Mouse (Mus musculus) layer of hippocampus, postnatal 36 days (tissue): ENCODE results near the gene Mycl. TPM values are rescaled to one million over a fixed set of nuclear protein-coding genes. Genes with fewer than 3 reads are reported as not detected.
"Not testable (repeated sequence)": the region's sequence is repeated elsewhere in the genome, so short reads cannot be mapped to it uniquely, and the experiment has no call there.

ENCODE experiments used
- DNase-seq, 2 experiments: peaks; one replicate each; pipeline ENCODE4 v3.0.0; 2022
- total RNA-seq, 2 experiments: library from RNA; stranded (reverse); gene quantifications; 2 replicates each; pipeline ENCODE4 v1.2.3; 2021

Mycl gene
- total RNA-seq, 2 experiments from 2014 or later: 32.9 to 35.0 TPM

DNA sequence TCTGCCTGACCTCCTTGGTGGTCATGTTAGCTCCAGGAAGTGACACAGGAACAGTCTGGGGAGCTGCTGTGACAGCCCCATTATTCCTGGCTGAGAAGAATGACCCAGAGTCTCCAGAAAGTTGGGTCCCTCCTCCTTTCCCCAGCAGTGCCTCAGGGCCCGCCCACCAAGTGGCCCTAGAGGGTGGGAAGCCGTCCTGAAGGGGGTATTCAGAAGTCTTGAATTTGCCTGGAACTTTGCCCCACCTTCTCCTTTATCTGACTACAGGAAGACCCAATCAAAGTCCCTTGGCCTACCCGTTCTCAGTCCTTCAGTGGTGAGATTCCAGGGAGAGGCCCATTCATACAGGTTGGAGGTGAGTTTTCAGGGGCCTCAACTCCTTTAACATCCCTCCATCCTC, 13.5 kb upstream of the Mycl start:
- no peak for DNase-seq

DNA sequence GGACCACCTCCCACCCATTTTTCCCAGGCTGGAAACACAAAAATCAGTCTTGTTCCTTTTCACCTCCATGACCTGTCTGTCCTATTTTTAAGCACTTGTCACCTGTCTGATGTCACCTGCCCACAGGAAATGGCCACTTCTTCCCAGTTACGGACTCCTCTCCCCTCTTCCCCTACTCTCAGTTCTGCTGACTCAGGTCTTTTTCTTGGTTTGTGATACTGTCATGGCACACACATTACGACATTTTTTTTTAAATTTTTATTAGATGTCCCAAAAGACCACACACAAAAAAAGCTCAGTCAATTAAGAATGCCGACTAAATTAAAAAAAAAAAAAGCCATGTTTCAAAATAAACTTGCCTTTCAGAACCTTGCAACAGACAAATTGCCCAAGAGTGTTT, 12.9 kb upstream of the Mycl start:
- no peak for DNase-seq

DNA sequence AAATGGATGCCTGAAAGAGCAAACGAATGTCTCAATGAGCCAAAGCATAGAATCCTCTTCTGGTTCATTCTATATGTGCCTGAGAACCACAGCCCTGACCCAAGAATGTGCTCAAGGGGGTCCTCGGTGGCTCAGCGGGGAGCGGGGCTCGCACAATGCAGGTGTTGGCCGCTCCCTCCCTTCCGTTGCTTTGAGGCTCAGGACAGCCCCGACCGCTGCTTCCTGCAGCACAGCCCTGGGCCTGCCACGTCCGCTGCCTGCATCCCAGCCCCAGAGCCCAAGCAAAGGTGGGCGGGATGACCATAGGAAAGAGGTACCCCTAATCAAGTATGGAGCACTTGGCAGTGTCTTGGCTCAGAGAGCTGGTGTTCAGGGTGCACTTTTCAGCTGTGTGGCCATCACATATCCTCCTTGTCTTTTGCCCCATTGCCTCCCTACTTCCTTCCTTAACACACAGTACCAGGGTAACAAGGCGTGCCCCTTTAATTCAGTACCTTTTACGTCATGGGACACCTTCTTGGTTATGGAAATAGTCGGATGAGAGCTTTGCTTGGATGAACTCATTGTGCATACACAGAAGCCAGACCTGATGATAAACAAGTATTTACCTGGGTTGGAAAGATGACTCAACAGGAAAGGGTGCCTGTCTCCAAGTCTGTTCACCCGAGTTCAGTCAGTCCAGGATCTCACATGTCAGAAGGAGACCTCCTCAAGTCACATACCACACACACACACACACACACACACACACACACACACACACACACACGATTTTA, 11.8 kb upstream of the Mycl start:
- no peak for DNase-seq

DNA sequence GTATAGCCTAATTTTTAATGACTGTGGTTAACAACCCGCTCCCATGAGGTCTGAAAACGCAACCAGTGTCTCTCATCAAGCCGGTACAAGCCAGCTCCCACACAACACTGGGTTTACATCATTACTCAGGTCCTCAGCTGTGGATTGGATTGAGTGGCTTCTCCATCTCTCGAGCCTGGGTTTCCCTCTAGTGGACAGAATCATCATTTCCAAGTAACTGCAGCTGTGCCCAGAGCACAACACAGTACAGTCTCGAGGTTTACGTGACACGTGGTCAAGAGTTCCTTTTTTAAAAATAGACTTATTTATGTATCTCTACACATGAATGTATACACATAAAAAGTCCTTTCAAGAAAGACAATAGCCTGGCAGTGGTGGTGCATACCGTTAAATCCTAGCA, 10.3 kb upstream of the Mycl start:
- peak; percentile 31 for DNase-seq

DNA sequence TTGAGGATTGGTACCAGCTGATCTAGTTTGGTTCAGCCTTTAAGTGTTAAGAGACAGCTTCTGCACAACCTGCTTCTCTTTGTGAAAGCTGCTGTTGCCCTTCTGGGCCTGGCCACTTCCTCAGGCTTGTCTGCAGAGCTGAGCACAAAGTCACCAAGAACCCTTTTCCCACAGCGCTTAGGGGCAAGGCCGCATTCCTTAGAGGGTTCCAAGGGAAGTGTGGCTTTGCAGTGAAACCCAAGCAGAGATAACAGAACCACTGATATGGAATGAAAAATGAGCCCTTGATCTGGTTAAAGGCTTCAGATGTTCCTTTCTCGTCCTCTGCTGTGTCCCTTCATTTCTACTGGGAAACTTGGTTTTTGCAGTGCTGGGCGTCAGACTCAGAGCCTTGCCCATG, 8.0 kb upstream of the Mycl start:
- DNase-seq: no peak

DNA sequence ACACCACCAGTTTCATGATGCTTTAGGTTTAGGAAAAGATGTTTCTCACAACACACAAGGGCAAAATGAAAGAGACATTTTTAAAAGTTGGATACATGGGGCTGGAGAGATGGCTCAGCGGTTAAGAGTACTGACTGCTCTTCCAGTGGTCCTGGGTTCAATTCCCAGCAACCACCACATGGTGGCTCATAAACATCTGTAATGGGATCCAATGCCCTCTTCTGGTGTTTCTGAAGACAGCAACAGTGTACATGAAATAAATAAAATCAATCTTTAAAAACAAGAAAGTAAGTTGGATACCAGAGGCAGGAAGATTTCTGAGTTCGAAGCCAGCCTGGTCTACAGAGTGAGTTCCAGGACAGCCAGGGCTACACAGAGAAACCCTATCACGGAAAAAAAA, 7.4 kb upstream of the Mycl start:
- not testable (repeated sequence) for DNase-seq

DNA sequence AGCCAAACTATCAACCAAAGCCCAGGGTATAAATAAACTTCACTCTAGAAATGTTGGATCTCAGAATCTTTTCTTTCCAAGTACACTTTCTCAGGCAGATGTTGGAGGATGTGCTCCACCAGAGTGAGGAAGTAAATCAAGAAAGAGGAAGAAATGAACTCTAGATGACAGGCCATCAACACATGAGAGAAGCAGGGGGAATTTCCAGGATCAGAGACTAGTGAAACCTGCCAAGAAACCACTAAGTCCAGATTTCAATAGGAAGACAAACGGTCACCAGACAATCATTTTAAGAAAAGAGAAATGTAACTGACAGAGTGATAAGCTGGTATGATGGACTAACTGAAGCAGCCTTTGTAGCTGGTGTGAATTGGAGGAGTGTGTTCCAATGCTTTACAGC, 4.3 kb upstream of the Mycl start:
- DNase-seq: no peak

DNA sequence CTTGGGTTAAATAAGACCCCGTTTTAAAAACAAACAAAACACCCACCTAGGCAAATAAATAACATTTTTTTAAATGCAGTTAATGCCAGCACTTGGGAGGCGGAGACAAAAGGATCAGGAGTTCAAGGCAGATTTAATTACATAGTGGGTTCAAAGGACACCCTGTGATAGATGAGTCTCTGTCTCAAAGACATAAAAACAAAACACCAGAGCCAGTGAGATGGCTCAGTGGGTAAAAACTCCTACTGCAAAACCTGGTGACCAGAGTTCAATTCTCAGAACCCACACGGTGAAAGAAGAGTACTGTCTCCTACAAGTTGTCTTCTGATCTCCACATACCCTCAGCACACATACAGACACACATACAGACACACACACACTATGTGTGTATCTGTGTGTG, 3.2 kb upstream of the Mycl start:
- DNase-seq: no peak

DNA sequence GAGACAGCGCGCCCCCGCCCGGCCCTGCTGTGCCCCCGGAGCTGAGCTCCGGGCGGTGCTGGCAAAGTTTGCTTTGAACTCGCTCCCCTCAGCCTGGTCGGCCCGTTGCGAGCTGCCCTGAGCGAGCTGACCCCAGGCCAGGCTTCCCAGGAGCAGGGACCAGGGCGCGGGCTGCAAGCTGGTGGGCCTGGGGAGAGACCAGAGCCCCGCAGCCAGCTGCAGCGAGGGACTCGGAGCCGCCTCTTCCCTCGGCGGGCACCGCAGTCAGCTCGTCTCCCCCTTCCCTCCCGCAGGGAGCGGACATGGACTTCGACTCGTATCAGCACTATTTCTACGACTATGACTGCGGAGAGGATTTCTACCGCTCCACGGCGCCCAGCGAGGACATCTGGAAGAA, 767 bp downstream of the Mycl start:
- peak in 1 of 2 experiments; percentile 61 for DNase-seq

DNA sequence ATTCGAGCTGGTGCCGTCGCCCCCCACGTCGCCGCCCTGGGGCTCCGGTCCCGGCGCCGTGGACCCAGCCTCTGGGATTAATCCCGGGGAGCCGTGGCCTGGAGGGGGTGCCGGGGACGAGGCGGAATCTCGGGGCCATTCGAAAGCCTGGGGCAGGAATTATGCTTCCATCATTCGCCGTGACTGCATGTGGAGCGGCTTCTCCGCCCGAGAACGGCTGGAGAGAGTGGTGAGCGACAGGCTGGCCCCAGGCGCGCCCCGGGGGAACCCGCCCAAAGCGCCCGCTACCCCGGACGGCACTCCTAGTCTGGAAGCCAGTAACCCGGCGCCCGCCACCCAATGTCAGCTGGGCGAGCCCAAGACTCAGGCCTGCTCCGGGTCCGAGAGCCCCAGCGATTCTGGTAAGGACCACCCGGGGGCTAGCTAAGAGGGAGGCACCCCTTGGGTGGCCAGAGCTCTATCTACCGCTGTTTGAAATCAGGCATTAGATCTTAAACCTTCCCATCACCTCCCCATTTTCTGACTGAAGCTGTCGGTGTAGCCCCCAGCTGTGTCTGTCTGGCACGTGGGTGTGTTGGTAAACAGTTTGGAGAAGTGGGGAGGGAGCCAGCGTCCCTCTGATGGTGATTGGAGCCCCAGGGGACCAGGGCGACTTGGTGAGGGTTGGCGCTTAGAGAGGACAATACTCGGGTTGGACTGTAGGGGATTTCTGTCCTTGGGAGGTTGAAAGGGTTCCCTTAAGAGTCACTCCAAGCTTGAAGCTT, 1.3 kb downstream of the Mycl start:
- no peak for DNase-seq

DNA sequence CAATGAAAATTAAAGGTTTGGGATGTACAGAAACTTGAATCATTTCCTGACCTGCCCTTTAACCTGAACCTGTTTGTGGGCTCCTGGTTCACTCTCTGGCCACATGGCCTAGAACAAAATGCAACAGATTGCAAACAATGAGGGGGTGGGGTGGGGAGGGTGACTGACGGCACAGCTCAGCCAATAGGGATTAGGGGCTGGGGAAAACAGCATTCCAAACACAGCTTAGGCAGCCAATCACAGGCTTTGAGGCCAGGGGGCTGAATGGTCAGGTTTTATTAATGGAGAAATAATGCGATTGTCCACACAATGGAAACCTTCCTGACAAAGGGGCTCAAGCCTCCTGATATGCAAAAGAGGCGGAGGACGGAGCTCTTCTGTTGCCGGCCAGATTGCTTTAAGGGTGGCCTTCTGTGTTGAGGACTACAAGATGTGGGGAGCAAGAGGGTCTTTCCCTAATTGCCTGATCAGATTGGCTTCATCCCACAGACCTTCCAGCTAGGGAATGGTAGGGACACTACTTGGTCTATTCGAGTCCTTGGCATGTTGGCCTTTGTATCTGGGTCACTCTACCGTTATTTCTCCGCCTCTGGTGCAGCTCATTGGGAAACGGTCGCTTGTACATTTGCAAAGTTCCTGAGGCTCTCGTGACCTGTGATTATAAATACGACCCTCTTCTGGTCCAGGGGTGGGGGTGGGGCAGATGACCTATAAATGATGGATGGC, 3.2 kb downstream of the Mycl start:
- DNase-seq: no peak

DNA sequence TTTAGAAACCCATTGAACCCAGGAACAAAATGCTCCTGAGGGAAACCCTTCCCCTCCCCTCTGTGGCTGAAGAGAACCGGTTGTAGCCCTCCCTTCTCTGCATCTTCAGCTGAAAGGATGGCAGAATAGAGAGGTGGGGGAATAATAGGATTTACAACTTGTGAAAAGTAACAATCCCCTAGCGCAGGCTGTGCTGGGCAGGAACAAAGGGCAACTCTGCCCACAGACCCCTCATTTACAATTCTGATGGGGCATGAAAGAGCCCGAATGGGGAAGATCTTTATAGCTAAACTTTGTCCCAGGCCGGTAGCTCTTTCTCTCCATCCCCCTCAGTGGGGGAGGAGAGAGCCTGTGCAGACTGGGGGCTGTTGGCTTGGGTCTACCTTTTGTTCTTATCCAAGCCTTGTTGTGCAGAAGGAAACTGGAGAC, 3.8 kb downstream of the Mycl start:
- DNase-seq: no peak

DNA sequence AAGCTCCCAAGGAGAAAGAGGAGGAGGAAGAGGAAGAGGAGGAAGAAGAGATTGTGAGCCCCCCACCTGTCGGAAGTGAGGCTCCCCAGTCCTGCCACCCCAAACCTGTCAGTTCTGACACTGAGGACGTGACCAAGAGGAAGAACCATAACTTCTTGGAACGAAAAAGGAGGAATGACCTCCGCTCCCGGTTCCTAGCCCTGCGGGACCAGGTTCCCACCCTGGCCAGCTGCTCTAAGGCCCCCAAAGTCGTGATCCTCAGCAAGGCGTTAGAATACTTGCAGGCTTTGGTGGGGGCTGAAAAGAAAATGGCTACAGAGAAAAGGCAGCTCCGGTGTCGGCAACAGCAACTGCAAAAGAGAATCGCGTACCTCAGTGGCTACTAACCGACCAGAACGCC, 4.7 kb downstream of the Mycl start:
- DNase-seq: no peak

DNA sequence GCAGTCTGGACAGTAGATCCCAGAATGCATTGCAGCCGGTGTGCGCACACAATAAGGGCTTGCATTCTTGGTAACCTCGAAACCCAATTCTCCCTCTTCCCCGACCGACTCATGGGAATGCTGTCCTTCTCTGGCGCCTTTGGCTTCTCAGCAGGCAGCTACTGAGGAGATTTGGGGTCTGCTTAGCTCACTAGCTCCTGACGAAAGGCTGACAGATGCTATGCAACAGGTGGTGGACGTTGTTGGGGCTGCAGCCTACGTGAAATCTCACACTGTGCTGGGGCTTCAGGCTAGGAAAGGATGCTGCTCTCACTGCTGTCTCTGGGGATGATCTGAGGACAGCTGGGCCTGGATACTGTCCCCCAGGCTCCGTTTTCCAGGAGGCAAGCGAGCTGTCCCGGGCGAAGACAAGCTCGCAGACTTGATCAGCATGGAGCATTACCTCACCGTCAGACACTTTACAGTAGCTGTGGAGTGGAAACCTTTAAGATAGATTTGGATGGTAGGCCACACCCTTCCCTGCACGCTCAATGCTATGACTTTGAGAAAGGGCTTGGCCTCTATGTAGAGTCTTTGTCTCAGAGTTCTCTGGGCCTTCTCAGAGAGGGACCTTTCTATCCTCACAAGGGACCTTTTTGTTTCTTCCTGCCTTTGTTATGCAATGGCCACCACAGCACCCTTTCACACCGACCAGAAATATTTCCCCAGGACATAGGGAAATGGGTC, 5.3 kb downstream of the Mycl start:
- no peak for DNase-seq

DNA sequence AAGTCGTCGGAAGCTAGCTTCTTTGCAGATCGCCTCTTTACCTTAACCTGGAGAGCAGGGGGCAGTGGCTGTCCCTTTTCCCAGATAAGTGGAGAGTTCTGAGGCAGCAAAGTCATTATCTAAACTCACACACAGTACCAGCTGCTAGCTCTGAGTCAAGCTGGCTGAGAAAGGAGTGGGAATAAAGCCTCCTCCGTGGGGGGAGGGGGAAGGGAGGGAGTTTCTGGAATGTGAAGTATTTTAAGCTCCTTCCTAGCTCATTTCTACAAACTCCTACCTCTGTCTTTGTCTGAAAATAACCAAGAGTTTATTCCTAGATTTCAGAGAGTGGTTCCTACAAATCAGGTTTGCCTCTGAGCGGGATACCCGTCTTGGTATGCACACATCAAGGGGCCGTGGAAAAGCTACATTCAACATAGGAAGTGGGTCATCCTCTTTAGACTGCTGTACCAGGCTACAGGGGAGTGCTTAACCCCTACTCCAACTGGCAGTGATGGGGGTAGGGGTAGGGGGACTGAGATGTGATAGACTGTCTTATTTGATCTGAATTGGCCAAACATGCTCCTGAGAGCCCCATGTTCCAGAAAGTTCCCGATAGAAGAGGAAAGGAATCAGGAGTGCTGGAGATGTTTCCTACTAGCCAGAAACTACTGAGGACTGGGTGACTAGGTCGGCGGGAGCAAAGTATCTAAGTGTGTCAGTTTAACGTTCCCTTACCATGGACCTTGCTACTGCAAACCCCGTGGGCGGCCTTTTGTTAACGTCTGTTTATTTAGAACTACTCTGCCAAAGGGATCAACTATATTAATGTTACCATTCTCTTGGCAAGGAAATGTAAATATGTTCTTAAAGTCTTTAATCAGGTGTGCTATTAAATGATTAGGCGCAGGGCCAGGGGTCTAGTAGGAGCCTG, 9.9 kb downstream of the Mycl start:
- no peak for DNase-seq

DNA sequence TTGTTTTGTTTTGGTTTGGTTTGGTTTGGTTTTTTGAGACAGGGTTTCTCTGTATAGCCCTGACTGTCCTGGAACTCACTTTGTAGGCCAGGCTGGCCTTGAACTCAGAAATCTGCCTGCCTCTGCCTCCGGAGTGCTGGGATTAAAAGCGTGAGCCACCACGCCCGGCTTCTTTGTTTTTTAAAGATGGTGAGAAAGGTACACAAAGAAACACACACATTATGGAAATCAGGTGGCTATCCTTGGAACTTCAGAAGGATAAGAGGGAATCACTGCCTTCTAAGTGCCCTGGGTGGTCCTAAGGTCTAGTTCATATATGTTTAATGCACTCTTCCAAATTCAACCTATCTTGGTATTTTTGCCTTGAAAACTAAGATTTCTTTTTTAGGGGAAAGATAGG, 17.0 kb downstream of the Mycl start:
- not testable (repeated sequence) for DNase-seq

DNA sequence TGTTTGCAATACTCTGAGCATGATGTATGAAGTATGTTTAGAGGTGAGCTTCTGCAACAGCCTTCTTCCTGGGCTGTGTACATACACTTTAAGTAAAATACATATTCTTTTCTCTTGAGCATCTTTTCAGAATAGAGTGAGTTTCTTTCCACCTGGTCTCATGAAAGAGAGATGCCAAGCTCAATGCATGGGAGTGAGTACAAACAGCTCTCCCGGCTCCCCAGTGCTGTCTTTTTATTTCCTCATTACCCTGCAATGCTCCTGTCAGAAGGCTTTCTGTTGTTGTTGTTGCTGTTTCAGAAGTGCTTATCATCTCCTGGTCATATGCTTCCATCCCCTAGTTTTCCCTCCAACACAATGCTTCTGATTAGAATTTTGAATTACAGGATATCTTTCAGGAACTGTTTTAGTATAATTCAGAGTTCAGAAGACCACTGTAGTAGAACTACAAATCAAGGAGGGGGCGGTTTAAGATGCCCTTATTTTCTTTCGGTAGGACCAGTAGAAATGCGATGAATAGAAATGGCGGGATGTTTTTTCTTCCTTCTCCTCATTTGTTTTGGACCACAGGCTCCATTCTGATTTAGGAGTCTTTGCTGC, 18.0 kb downstream of the Mycl start:
- no peak for DNase-seq

DNA sequence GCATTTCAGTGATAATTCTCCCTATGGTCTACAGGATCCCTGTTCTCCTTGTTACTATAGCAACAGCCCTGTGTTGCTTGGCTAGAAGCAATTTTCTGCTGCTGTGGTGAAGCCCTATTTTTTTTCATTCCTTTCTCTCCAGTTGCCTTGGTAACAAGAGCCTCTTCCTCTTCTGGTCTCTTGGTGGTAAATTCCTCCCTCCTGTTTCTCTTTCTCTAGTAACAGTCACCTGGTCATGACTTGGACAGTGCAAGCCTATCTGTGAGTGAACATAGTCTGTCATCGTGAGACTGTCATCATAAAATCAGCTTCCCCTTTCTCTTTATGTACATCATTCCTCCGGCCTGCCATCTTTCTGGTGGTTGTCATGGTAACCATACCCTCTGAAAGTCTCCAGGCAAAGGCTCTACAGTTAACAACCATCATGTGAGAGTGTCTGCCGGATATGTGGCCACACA, 18.5 kb downstream of the Mycl start:
- no peak for DNase-seq

DNA sequence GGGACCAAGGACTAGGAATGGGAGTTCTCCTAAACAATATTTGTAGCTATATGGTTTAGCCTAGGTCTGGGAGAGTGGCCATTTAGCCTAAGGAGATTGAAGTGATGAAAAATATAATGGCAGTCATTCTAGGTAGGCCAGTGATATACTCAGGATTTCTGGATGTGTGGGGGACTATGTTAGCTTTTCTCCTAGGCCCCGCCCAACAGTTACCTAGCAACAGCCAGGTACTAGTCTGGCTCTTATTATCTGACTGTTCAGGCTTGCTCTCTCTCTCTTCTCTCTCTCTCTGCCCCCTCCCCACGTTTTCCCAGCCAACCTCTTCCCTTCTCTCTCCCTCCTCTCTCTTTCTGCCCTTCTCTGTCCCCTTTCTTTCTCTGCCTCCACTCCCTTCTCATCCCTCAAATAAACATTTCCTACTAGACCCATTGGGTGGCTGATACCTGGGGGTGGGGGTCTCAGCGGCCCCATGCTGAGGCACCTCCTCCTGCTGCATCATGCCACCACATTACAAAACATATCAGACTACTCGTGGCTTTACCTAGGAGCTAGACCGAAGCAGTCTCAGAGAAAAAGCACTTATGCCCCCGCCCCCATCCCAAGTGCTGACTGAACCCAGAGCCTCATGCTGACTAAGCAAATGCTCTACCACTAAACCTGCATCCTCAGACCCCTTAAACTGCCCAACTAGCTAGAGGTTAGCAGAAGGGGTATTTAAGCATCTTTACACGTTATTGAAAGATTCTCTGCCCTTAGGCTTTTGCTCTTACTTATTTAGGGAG, 19.2 kb downstream of the Mycl start:
- no peak for DNase-seq

DNA sequence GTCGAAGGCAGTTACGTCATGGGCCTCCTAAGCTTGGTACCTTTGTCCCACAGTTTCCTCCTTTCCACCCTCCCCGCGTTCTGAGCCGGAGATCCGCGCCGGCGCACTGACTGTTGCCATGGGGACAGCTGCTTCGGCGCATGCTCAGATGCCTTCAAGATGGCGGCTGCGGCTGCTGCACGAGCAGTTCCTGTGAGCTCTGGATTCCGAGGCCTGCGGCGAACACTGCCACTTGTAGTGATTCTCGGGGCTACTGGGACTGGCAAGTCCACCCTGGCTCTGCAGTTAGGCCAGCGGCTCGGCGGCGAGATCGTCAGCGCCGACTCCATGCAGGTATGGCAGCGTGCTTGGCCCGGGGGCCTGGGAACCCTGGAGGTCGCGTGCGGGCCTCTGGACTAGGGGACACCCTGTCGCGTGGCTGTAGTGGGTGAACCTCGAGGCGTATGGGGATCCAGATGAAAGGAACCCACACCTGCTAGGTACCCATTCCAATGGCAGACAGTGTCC, 21.1 kb downstream of the Mycl start, which contains the start of gene Trit1:
Gene Trit1, plus strand, starts transcription at position 147 of the 507 bp plus-strand sequence.
- DNase-seq: peak; percentile 92 to 95
